Mouse (Mus musculus) lung, embryonic 14.5 days (tissue): Measurements from ENCODE around the gene Usp7. TPM values are rescaled to one million over a fixed set of nuclear protein-coding genes. Genes with fewer than 3 reads are reported as not detected.

ENCODE experiments used
- ATAC-seq: fragments of 200-750 bp; cut with Nextera tagmentation; 2 replicates; pipeline ENCODE4 v1.8.0; 2017; ENCODE audit warnings: mild to moderate bottlenecking, moderate TSS enrichment, moderate library complexity; ENCODE audit not compliant: insufficient read depth
- DNase-seq: peaks from one replicate; pipeline ENCODE4 v3.0.0-alpha.2; 2015
- H3K27ac ChIP-seq: fragments of 300-500 bp; sonication (generic); 2 replicates; pipeline ENCODE4 v1.5.1; 2014; ENCODE audit warnings: low read depth, mild to moderate bottlenecking, moderate library complexity
- H3K27me3 ChIP-seq: fragments of 300-500 bp; sonication (generic); 2 replicates; pipeline ENCODE4 v1.6.1; 2014; ENCODE audit warnings: low read length, control low read depth; ENCODE audit not compliant: insufficient read depth
- H3K36me3 ChIP-seq: fragments of 300-500 bp; sonication (generic); 2 replicates; pipeline ENCODE4 v1.6.1; 2014; ENCODE audit warnings: control low read depth; ENCODE audit not compliant: insufficient read depth
- H3K4me1 ChIP-seq: fragments of 300-500 bp; sonication (generic); 2 replicates; pipeline ENCODE4 v1.6.1; 2014; ENCODE audit warnings: antibody characterized with exemption, control low read depth; ENCODE audit not compliant: insufficient read depth
- H3K4me2 ChIP-seq: fragments of 300-500 bp; sonication (generic); 2 replicates; pipeline ENCODE4 v1.6.1; 2014; ENCODE audit warnings: mild to moderate bottlenecking
- H3K4me3 ChIP-seq: fragments of 300-500 bp; sonication (generic); 2 replicates; pipeline ENCODE4 v1.5.1; 2014; ENCODE audit warnings: low read depth, low read length
- H3K9ac ChIP-seq: fragments of 300-500 bp; sonication (generic); 2 replicates; pipeline ENCODE4 v1.6.1; 2014
- H3K9me3 ChIP-seq: fragments of 300-500 bp; sonication (generic); 2 replicates; pipeline ENCODE4 v1.6.1; 2016; ENCODE audit warnings: low read depth, low read length, control low read depth
- CTCF ChIP-seq: IDR thresholded peaks from 2 replicates; pipeline ENCODE4 v1.5.1; 2016; ENCODE audit warnings: antibody characterized with exemption, low read depth
- WGBS: fragments of 180-500 bp; shearing (Covaris S2); extraction: QIAGEN DNeasy Blood & Tissue Kit; methylation state at CpG from one replicate; pipeline ENCODE4 v1.1.7; 2014; 5-methylcytosine and 5-hydroxymethylcytosine counted together
- polyA plus RNA-seq: library from polyadenylated mRNA; unstranded; fragments of >200 nt; fragmentation: Nextera tagmentation; extraction: Ambion mirVana; gene quantifications from 2 replicates; pipeline ENCODE4 v1.2.1, GENCODE M21; 2014

Usp7 gene
- polyA plus RNA-seq, 1 experiment from 2014 or later: 49.8 TPM

DNA sequence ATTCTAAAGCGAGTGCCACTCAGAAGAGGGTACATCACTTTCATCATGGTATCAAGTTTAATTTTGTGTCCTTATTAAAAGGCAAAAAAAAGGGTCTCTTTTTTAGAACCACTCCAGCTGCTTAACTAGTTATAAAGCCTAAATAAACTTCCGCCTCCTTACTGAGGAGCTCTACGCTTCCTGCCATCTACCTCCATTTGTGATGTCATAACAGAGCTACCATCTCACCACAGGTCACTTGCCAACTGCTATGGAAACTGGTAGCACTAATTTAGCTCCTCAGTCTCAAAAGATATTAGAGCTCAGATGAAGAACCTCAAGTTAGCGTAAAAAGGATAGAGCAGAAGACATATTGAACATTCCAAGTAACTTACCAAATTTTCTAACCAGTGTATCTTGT, 71.7 kb downstream of the Usp7 start:
- H3K9ac ChIP-seq: no peak overlapping the region
- H3K27ac ChIP-seq: no peak overlapping the region
- no peak overlapping the region for H3K4me2 ChIP-seq
- no peaks in the 10 kb centered on the region for H3K9me3 ChIP-seq
- no peak for ATAC-seq
- 87% methylated on average over 4 of the region's 4 CpGs for WGBS
- DNase-seq: no peak
- H3K4me1 ChIP-seq: no peaks in the 10 kb centered on the region
- no peak for TF ChIP-seq CTCF
- H3K4me3 ChIP-seq: no peak overlapping the region
- peaks cover 10% of the 10 kb centered on the region for H3K36me3 ChIP-seq
- no peaks in the 10 kb centered on the region for H3K27me3 ChIP-seq

- Histone ChIP-seq H3K9ac (no peak overlapping the region), H3K36me3 (peaks cover 37% of the 10 kb centered on the region), H3K4me3 (no peak overlapping the region), H3K4me1 (no peaks in the 10 kb centered on the region), H3K27ac (no peak overlapping the region), H3K27me3 (no peaks in the 10 kb centered on the region), H3K4me2 (no peak overlapping the region), H3K9me3 (no peaks in the 10 kb centered on the region)
- 90% methylated on average over 10 of the region's 10 CpGs for WGBS
- no peak for TF ChIP-seq CTCF
- ATAC-seq: no peak
- DNase-seq: peak; percentile 49
Observed at GRCm38 (mm10) chr16:8717744-8718143, 74.4 kb downstream of the Usp7 start.

- 30% methylated on average over 6 of the region's 6 CpGs for WGBS
- 0 out of 2 replicates have a peak, but pooled peaks have one; percentile 5 for ATAC-seq
- Histone ChIP-seq H3K9me3 (no peaks in the 10 kb centered on the region), H3K27ac (no peak overlapping the region), H3K9ac (no peak overlapping the region), H3K4me2 (no peak overlapping the region), H3K27me3 (no peaks in the 10 kb centered on the region), H3K4me1 (no peaks in the 10 kb centered on the region), H3K4me3 (no peak overlapping the region), H3K36me3 (peaks cover 52% of the 10 kb centered on the region)
- DNase-seq: no peak
- no peak for TF ChIP-seq CTCF
Observed at GRCm38 (mm10) chr16:8716300-8716699, 75.8 kb downstream of the Usp7 start.

GRCm38 (mm10) chr16:8715513-8716080, 76.5 kb downstream of the Usp7 start:
- ATAC-seq (peak; percentile 76; the same call in 1 of the 2 replicates), DNase-seq (peak; percentile 61)
- no peak for TF ChIP-seq CTCF
- no peak overlapping the region for H3K27ac ChIP-seq
- no peaks in the 10 kb centered on the region for H3K9me3 ChIP-seq
- peaks cover 59% of the 10 kb centered on the region for H3K36me3 ChIP-seq
- WGBS: 60% methylated on average over 10 of the region's 10 CpGs
- H3K4me3 ChIP-seq: no peak overlapping the region
- H3K4me1 ChIP-seq: no peaks in the 10 kb centered on the region
- H3K9ac ChIP-seq: no peak overlapping the region
- H3K27me3 ChIP-seq: no peaks in the 10 kb centered on the region
- no peak overlapping the region for H3K4me2 ChIP-seq

DNA sequence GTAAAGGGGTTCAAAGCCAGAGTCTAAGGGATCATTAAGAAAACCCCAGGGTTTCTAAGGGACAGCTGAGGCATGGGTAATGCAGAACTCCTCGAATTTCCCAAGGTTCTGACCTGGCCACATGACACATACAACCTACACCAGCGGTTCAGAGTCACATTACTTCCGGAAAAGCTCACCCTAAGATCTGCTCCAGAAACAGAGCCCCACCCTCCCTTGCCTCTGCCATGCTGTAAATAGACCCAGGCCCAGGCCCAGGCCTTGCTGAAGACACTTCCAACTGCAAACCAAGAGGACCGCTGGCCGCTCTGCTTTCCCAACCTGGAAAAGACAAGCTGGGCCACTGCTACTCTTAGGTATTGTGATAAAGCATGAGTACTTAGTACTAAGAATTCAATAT, 77.3 kb downstream of the Usp7 start:
- DNase-seq: no peak

DNA sequence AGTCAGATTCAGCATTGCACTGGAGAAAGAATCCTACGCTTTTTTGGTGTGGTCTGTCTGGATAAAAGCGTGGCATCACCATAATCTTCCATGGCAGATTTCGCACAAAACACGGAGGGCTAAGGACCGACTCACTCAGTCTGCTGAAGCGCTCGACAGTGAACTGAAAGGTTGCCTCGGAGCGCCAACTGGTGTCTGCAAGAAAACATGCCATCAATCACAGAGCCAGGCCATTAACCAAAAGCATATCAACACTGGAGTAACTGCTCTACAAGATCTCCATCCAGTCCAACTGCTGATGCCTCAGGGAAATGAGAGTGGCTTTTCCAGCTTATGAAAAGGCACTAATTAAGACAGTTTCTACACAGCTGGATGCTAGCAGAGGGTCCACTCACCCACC, 80.1 kb downstream of the Usp7 start:
- TF ChIP-seq CTCF: no peak

More for the DNA sequence above, 77.3 kb downstream of the Usp7 start:
- no peak for ATAC-seq
- H3K27ac ChIP-seq: no peak overlapping the region
- no peaks in the 10 kb centered on the region for H3K4me1 ChIP-seq
- H3K4me2 ChIP-seq: no peak overlapping the region
- TF ChIP-seq CTCF: no peak
- H3K9me3 ChIP-seq: no peaks in the 10 kb centered on the region
- no peaks in the 10 kb centered on the region for H3K27me3 ChIP-seq
- peaks cover 66% of the 10 kb centered on the region for H3K36me3 ChIP-seq
- WGBS: 82% methylated on average over 5 of the region's 5 CpGs
- no peak overlapping the region for H3K9ac ChIP-seq
- no peak overlapping the region for H3K4me3 ChIP-seq

DNA sequence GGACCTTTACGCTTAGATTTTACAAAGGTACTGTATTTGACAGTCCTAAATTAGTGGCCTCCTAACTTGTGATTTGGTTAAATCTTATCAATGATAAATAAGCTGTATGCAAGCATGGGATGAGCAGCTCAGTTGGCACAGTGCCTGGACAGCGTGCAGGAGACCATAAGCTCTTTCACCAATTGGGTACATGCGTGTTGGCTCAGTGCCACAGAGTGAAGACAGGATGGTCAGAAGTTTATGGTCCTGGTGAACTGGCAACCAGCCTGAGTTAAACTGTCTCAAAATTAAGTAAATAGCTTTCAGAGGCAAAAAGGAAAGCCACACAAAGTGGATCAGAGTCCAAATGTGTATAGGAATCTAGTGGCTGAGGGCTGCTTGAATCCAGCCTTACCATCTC, 91.5 kb downstream of the Usp7 start:
- DNase-seq (peak; percentile 65), ATAC-seq (no peak)
- H3K27me3 ChIP-seq: no peaks in the 10 kb centered on the region
- no peaks in the 10 kb centered on the region for H3K9me3 ChIP-seq
- H3K4me3 ChIP-seq: no peak overlapping the region
- no peak overlapping the region for H3K4me2 ChIP-seq
- no peak for TF ChIP-seq CTCF
- H3K36me3 ChIP-seq: peaks cover 97% of the 10 kb centered on the region
- H3K4me1 ChIP-seq: no peaks in the 10 kb centered on the region
- no peak overlapping the region for H3K9ac ChIP-seq
- 71% methylated on average over 3 of the region's 3 CpGs for WGBS
- no peak overlapping the region for H3K27ac ChIP-seq

More for the DNA sequence above, 80.1 kb downstream of the Usp7 start:
- Histone ChIP-seq H3K9me3 (no peaks in the 10 kb centered on the region), H3K4me2 (no peak overlapping the region), H3K36me3 (peaks cover 94% of the 10 kb centered on the region), H3K4me3 (no peak overlapping the region), H3K27ac (no peak overlapping the region), H3K27me3 (no peaks in the 10 kb centered on the region), H3K4me1 (no peaks in the 10 kb centered on the region), H3K9ac (no peak overlapping the region)
- DNase-seq (no peak), ATAC-seq (no peak)
- WGBS: 80% methylated on average over 9 of the region's 9 CpGs
